Mouse (Mus musculus) intestine, embryonic 14.5 days (tissue): ENCODE results near the gene March6. TPM values are rescaled to one million over a fixed set of nuclear protein-coding genes. Genes with fewer than 3 reads are reported as not detected.

Experiments
- ATAC-seq: fragments of 200-750 bp; cut with Nextera tagmentation; replicated peaks from 2 replicates; pipeline ENCODE4 v1.8.0; 2017; ENCODE audit warnings: low read depth, moderate number of reproducible peaks, moderate TSS enrichment, moderate library complexity; ENCODE audit not compliant: low FRiP score, low TSS enrichment
- DNase-seq: peaks from one replicate; pipeline ENCODE4 v3.0.0-alpha.2; 2018; ENCODE audit warnings: low spot score
- H3K27ac ChIP-seq: fragments of 300-500 bp; sonication (generic); 2 replicates; pipeline ENCODE4 v1.5.1; 2014; ENCODE audit warnings: low read depth, mild to moderate bottlenecking, control low read depth
- H3K27me3 ChIP-seq: fragments of 300-500 bp; sonication (generic); replicated peaks from 2 replicates; pipeline ENCODE4 v1.6.1; 2014; ENCODE audit warnings: low read length, control low read depth; ENCODE audit not compliant: control insufficient read depth, insufficient read depth
- H3K36me3 ChIP-seq: fragments of 300-500 bp; sonication (generic); 2 replicates; pipeline ENCODE4 v1.6.1; 2014; ENCODE audit warnings: low read length, control low read depth; ENCODE audit not compliant: control insufficient read depth, insufficient read depth
- H3K4me1 ChIP-seq: fragments of 300-500 bp; sonication (generic); replicated peaks from 2 replicates; pipeline ENCODE4 v1.6.1; 2014; ENCODE audit warnings: low read length, control low read depth, mixed read lengths; ENCODE audit not compliant: control insufficient read depth, insufficient read depth
- H3K4me2 ChIP-seq: fragments of 300-500 bp; sonication (generic); 2 replicates; pipeline ENCODE4 v1.6.1; 2014; ENCODE audit warnings: low read length
- H3K4me3 ChIP-seq: fragments of 300-500 bp; sonication (generic); 2 replicates; pipeline ENCODE4 v1.5.1; 2014; ENCODE audit warnings: low read depth, low read length, control low read depth, mixed read lengths
- H3K9ac ChIP-seq: fragments of 300-500 bp; sonication (generic); 2 replicates; pipeline ENCODE4 v1.6.1; 2014; ENCODE audit warnings: mild to moderate bottlenecking, low read length
- H3K9me3 ChIP-seq: fragments of 300-500 bp; sonication (generic); 2 replicates; pipeline ENCODE4 v1.6.1; 2016; ENCODE audit warnings: low read length, control low read depth; ENCODE audit not compliant: control insufficient read depth
- WGBS: fragments of 180-500 bp; shearing (Covaris S2); extraction: QIAGEN DNeasy Blood & Tissue Kit; methylation state at CpG from one replicate; pipeline ENCODE4 v1.1.7; 2014; 5-methylcytosine and 5-hydroxymethylcytosine counted together
- polyA plus RNA-seq: library from polyadenylated mRNA; unstranded; fragments of >200 nt; fragmentation: Nextera tagmentation; extraction: Ambion mirVana; gene quantifications from 2 replicates; pipeline ENCODE4 v1.2.1, GENCODE M21; 2014

Gene March6
- polyA plus RNA-seq, 1 experiment from 2014 or later, result 36.2 TPM

DNA sequence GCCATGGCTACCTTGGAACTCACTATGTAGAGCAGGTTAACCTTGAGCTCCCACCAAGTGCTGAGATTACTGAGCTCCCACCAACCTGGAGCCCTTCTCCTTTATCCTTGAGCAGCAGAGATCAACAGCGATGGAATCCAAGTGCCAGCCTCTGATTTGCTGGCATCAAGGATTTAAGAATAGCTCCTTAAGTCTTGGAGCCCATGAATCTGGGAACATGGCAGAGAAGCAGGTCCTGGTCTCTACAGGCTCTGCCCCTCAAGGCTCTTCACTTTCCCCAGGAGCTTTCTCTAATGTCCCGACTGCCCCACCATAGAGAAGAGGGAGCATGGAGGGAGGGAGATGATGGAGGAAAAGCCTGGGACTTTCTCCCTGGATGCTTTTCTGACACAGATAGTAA lies 6.9 kb upstream of the March6 start:
- Histone ChIP-seq H3K36me3 (no peaks in the 10 kb centered on the region), H3K27me3 (no peaks in the 10 kb centered on the region), H3K9me3 (no peaks in the 10 kb centered on the region), H3K9ac (no peak overlapping the region), H3K4me2 (no peak overlapping the region), H3K4me3 (no peak overlapping the region), H3K4me1 (peaks cover 15% of the 10 kb centered on the region), H3K27ac (no peak overlapping the region)
- ATAC-seq (no peak), DNase-seq (no peak)
- WGBS, result 98% methylated on average over 2 of the region's 2 CpGs

- Histone ChIP-seq H3K4me3 (no peak overlapping the region), H3K4me2 (no peak overlapping the region), H3K9me3 (no peaks in the 10 kb centered on the region), H3K9ac (no peak overlapping the region), H3K27ac (no peak overlapping the region), H3K36me3 (no peaks in the 10 kb centered on the region), H3K27me3 (no peaks in the 10 kb centered on the region), H3K4me1 (peaks cover 6% of the 10 kb centered on the region; the same call in 1 of the 2 replicates)
- no peak for ATAC-seq
- WGBS, result 23% methylated on average over 7 of the region's 7 CpGs
- no peak for DNase-seq
Measured at GRCm38 (mm10) chr15:31536051-31536737, 5.3 kb upstream of the March6 start.

- H3K36me3 ChIP-seq, result no peaks in the 10 kb centered on the region
- ATAC-seq, result no peak
- no peak for DNase-seq
- peaks cover 6% of the 10 kb centered on the region; the same call in 1 of the 2 replicates for H3K4me1 ChIP-seq
- H3K4me2 ChIP-seq, result no peak overlapping the region
- 28% methylated on average over 8 of the region's 8 CpGs for WGBS
- no peak overlapping the region for H3K9ac ChIP-seq
- no peaks in the 10 kb centered on the region for H3K27me3 ChIP-seq
- H3K4me3 ChIP-seq, result no peak overlapping the region
- H3K9me3 ChIP-seq, result no peaks in the 10 kb centered on the region
- no peak overlapping the region for H3K27ac ChIP-seq
Measured at GRCm38 (mm10) chr15:31535259-31535855, 4.5 kb upstream of the March6 start.

DNA sequence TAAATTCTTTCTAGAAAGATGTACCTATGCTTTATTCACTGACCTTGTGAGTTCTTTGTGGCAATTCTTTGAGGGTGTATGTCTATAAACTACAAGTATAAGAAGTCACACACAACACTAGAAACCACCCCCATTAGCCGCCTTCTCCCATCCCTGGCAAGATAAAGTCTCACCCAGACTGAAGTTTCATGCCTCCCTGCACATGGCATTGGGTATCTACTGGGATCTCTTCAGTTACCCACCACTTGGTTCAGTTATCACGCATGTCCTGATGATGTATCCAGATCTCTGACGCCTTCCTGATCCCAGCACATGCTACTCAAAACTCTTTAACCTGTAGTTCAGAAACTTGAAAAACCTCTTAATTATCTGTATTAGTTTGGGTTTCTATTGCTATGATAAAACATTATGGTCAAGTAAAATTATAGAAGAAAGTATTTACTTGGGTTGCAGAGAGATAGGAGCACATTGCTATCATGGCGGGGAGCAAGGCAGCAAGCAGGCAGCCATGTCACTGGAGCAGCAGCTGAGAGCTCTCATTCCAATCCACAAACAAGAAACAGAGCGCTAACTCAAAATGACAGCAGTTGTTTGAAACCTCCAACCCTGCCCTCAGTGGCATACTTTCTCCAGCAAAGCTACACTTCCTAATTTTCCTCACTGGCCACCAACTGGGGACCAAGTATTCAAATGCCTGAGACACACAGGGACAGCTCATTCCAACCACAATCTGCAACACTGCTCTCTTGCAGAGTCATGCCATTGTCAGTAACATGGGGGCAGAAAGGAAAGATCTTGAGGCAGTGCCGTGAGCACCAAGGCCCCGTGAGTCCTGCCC lies 3.8 kb upstream of the March6 start:
- Histone ChIP-seq H3K4me2 (no peak overlapping the region), H3K27ac (no peak overlapping the region), H3K9ac (no peak overlapping the region), H3K36me3 (no peaks in the 10 kb centered on the region), H3K9me3 (no peaks in the 10 kb centered on the region), H3K4me3 (no peak overlapping the region), H3K4me1 (peaks cover 6% of the 10 kb centered on the region; the same call in 1 of the 2 replicates), H3K27me3 (no peaks in the 10 kb centered on the region)
- 83% methylated on average over 7 of the region's 7 CpGs for WGBS
- ATAC-seq (no peak), DNase-seq (no peak)

GRCm38 (mm10) chr15:31533529-31533928 lies 2.7 kb upstream of the March6 start:
- H3K9ac ChIP-seq, result no peak overlapping the region
- peaks cover 15% of the 10 kb centered on the region for H3K4me1 ChIP-seq
- no peak for ATAC-seq
- H3K36me3 ChIP-seq, result no peaks in the 10 kb centered on the region
- no peak for DNase-seq
- H3K4me3 ChIP-seq, result no peak overlapping the region
- no peak overlapping the region for H3K4me2 ChIP-seq
- H3K9me3 ChIP-seq, result no peaks in the 10 kb centered on the region
- no peak overlapping the region for H3K27ac ChIP-seq
- 89% methylated on average over 2 of the region's 2 CpGs for WGBS
- H3K27me3 ChIP-seq, result no peaks in the 10 kb centered on the region

DNA sequence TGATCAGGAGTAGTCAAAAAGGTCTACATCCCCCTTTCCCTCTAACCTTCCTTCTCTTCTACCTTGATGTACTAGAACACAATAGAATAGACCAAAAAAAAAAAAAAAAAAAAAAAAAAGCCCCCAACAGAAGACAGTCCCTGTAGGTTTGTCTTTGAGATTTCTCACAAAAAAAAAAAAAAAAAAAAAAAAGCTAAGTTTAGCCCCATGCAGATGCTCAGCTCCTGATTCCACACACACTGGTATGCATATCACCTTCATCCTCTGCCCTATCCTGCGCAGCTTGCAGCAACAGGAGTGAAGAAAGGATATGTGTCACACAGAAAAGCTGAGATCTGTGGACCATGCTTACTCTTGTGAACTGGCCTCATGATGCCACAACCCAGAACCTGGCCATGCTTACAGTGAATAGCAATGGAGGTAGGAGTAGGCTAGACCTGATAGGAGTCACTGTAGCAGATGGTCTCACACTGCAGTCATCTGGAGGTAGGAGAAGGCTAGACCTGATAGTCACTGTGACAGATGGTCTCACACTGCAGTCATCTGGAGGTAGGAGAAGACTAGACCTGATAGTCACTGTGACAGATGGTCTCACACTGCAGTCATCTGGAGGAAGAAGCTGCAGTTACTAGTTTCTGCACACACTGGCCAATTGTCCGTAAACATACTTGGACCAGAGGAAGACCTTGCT lies 1.6 kb upstream of the March6 start:
- 91% methylated on average over 2 of the region's 2 CpGs for WGBS
- H3K9me3 ChIP-seq, result no peaks in the 10 kb centered on the region
- no peaks in the 10 kb centered on the region for H3K27me3 ChIP-seq
- no peak overlapping the region for H3K27ac ChIP-seq
- ATAC-seq (no peak), DNase-seq (no peak)
- H3K4me2 ChIP-seq, result no peak overlapping the region; the same call in 1 of the 2 replicates
- H3K4me3 ChIP-seq, result no peak overlapping the region
- H3K4me1 ChIP-seq, result peaks cover 17% of the 10 kb centered on the region
- no peak overlapping the region for H3K9ac ChIP-seq
- H3K36me3 ChIP-seq, result no peaks in the 10 kb centered on the region

GRCm38 (mm10) chr15:31531446-31532330 lies 835 bp upstream of the March6 start:
- WGBS, result 25% methylated on average over 16 of the region's 16 CpGs
- Histone ChIP-seq H3K9me3 (no peaks in the 10 kb centered on the region), H3K27ac (peak overlapping the region; percentile 97), H3K4me3 (peak overlapping the region; percentile 91), H3K27me3 (no peaks in the 10 kb centered on the region), H3K9ac (peak overlapping the region; percentile 92), H3K4me1 (peaks cover 17% of the 10 kb centered on the region), H3K36me3 (no peaks in the 10 kb centered on the region), H3K4me2 (peak overlapping the region; percentile 55)
- DNase-seq (no peak), ATAC-seq (no peak)
